Mouse (Mus musculus): ENCODE data around the gene Ddx47. TPM values are rescaled to one million over a fixed set of nuclear protein-coding genes. Genes with fewer than 3 reads are reported as not detected.

The Ddx47 gene
- total RNA-seq, 2 experiments from 2014 or later: 63.1 to 63.2 TPM

GRCm38 (mm10) chr6:135069856-135070255, 58.4 kb downstream of the Ddx47 start:
- no peak for DNase-seq

GRCm38 (mm10) chr6:135070347-135070746, 58.9 kb downstream of the Ddx47 start:
- no peak for DNase-seq

Other genes starting within 250 kb of the Ddx47 start
- gene Dusp16, start 219.0 kb upstream of the Ddx47 start, total RNA-seq (2021): 10 to 100 TPM; 24.0 to 26.6 TPM
- gene Crebl2, start 181.5 kb upstream of the Ddx47 start, total RNA-seq (2021): 10 to 100 TPM; 30.0 to 35.0 TPM
- gene Gpr19, start 113.0 kb upstream of the Ddx47 start, total RNA-seq (2021): 1 to 10 TPM; 5.7 to 6.9 TPM
- gene Cdkn1b, start 91.2 kb upstream of the Ddx47 start, total RNA-seq (2021): 10 to 100 TPM; 35.3 to 74.4 TPM
- gene Apold1, start 29.9 kb upstream of the Ddx47 start, total RNA-seq (2021): 1 to 10 TPM; 4.5 to 5.5 TPM
- gene Gprc5a, start 54.0 kb downstream of the Ddx47 start, total RNA-seq (2021): 1 to 10 TPM in 1 of 2 experiments, under 1 TPM in 1; 0.72 to 1.1 TPM
- not detected for gene Gprc5d, start 106.7 kb downstream of the Ddx47 start, total RNA-seq (2021)
- gene Fam234b, start 186.4 kb downstream of the Ddx47 start, total RNA-seq (2021): 10 to 100 TPM; 26.5 to 31.9 TPM
- 10 to 100 TPM; 18.2 to 28.0 TPM for gene Hebp1, start 186.4 kb downstream of the Ddx47 start, total RNA-seq (2021)
- not detected for gene Gsg1, start 242.7 kb downstream of the Ddx47 start, total RNA-seq (2021)